Mouse (Mus musculus) bone marrow macrophage, adult 2 months (primary cell): ENCODE data around the gene Mycl.

Experiments
- CTCF ChIP-seq: IDR thresholded peaks from 2 replicates; pipeline ENCODE4 v1.5.1; 2012; ENCODE audit warnings: low read depth, mild to moderate bottlenecking, low read length, moderate library complexity
- POLR2A ChIP-seq: IDR thresholded peaks from 2 replicates; pipeline ENCODE4 v1.6.1; 2012; ENCODE audit warnings: mild to moderate bottlenecking, low read depth, low read length, borderline replicate concordance

- no peak for TF ChIP-seq CTCF
- TF ChIP-seq POLR2A = no peak
Measured at GRCm38 (mm10) chr4:122996221-122996617, 767 bp downstream of the Mycl start.
